Mouse (Mus musculus) naive thymus-derived CD4-positive, alpha-beta T cell, adult 2 months (primary cell): ENCODE results near the gene Rbfox1.

Experiments
- DNase-seq: peaks from one replicate; pipeline ENCODE4 v3.0.0-alpha.2; 2011; ENCODE audit warnings: low read depth

Gene Rbfox1

DNA sequence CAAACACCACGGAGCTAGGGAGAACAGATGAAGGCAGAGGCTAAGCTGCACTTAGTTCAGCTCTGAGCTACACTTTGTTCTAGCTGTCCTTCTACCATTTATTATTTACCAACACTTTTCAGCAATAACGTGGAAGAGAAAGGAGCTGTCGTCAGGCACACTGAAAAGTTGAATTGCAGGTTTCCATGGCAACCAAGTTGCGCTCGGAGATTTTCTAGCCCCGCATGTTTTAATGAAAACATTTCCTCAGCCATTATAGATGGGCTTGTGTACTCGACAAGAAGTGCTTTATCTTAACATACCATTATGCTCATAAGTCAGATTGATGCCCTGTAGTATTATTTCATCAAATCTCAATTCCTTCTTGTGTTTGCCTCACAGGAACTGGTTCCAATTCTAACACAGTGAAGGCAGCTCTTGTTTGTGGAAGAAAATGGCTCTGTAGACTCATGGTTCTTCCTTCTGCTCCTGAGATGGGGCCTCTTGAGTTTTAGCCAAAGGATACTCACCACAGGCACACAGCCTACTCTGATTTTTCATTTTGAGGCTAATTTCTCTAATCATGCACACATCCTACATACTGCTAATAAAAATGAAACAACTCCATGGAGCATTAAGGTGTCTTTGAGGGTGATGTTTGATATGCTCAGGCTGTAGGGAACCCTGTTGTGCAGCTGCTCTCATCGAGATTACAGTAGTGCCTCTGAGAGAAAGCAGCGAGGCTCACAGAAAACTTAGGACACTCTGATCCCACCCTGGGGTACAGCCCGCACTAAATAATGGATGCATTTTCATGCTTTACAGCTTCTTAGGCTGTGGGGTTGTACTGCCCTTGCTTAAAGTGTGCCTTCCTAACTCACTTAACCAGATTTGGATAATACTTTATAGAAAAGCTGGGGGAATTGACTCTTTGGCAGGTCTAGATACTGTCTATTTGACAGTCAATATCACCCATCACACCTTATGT is 107.2 kb downstream of the Rbfox1 start:
- DNase-seq: no peak

DNA sequence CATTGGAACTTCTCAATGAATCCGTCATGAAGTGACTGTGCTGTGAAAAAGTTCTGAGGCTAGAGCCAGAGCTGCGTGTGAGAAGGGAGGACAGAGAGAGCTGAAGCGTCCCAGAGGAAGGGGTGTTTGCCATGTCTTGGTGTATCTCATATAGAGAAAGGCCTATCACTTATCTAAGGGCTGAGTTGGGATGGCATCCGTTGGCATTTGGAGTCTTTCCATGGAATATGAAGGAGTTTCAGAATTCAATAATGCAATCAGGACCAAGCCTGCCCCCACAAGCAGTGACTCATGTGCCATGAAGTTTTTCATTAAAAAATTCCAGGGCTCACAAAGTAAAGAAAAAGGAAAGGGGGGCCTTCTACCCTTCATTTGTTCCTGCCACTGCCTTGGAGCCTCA is 112.0 kb downstream of the Rbfox1 start:
- no peak for DNase-seq

DNA sequence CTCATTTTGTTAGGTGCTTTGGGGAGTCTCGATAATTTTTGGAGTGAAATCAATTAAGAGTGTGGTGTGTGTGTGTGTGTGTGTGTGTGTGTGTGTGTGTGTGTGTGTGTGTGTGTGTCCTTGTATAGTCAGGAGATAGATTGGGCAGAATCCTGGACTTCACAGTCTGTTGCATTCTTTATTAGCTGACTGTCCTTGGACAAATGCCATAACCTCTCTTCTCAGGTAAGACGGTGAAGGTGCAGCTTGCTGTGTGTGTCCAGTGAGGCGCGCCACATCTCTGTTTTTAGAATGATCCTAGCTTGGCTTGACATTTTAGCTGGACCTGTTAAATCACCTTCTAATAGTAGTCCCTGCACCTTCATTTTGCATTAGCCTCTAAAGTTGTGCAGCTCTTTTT is 112.5 kb downstream of the Rbfox1 start:
- DNase-seq: no peak

DNA sequence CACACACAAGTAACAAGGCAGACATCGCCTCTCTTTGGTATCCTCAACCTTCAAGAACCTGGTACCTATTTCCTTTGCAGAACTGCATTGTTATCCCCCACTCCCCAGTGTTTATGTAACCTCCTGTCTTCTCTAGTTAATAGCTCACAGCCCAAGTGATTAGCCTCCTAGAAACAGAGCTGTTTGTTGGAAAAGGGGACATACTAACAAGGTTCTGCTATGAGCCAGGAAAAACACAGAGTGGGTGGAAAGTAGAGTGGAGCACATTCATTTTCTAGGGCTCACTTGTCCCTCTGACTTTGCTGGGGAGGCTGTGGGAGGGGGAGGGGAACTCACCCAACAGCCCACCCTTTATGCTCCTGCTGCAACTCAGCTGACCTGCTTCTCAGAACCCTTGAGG is 114.9 kb downstream of the Rbfox1 start:
- no peak for DNase-seq

DNA sequence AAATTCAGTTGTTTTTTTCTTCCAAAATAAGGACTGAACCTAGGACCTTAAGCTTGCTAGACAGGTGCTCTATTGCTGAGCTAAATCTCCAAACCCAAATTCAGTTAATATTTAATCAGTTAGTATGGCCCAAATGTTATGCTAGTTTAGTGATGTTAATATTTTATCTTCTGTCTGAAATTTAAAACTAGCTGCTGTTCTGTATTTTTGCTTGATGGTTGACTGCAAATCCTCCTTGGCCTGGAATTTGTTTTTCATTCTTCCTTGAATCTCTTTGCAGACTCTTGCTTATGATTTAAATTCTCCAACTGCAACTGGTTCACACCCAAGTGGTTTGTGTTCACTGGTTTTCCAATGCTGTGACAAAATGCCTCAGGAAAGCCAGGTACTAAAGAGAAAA is 121.8 kb downstream of the Rbfox1 start:
- DNase-seq: no peak

DNA sequence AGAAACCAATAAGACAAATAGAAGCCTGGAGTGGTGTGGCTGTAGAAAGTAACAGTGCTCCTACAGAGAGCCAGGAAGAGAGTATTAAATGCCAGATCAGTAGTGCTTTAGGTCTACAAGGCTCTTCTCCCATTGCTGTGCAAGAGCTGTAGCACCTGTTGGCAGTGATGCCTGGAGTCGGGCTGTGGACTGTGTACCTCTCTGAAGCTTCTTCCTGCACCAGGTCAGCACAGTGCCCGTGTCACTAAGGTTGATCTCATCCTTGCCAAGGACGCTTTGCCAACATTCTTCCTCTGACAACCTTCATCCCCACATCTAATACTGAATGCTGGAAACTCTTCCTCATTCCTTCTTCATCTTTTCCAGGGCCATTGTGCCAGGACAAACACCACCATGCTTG is 127.7 kb downstream of the Rbfox1 start:
- no peak for DNase-seq

DNA sequence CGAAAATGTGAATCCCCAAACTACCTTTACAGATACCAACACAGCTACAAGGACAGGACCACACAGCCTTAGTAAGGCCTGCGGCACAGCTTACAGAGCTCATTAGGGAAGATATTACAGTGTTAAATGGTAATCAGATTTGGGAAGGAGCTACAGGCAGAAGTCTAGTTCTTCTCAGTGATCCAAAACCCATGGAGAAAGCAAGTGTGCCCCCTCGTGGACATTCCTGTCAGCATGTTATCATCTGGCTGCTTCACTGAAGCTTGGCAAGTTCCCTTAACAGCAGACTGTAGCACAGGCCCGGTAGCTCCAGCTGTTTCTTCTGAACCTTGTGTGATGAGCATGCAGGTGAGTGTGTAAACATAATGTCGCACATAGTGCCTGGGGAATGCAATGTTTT is 133.5 kb downstream of the Rbfox1 start:
- DNase-seq: no peak

DNA sequence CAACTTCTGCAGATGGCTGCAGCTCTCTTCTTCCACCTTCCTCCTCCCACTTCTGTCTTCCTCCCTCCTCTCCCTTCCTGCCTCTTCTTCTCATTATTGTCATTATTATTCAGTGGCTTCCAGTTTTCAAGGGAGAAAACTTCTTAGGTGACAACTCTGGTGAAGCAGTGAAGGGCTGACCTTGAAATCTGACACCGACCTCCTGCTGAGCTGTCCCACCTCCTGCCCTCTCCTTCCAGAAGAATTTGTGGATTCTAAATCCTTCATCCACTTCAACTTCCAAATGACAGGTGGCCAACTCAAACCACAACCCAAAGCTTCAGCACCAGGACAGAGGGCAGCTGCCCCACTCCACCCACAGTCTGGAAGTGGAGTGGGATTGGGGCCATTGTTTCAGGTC is 134.2 kb downstream of the Rbfox1 start:
- DNase-seq: no peak

DNA sequence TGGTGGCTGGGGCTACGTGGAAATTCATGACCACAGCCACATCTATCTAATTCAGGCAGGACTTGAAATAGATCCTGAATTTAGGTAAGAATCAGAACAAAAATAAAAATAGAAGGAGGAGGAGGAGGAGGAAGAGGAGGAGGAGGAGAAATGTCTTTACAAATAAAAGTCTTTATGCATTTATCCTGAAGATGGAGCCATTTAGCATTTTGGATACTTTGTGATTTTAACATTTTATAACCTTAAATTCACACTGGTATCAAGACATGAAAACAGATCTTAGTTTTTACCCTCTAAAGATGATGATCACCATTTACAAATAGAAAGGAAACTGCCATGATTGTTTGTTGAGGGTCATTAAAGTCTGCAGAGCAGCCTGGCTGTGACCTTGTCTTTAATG is 146.1 kb downstream of the Rbfox1 start:
- DNase-seq: no peak

DNA sequence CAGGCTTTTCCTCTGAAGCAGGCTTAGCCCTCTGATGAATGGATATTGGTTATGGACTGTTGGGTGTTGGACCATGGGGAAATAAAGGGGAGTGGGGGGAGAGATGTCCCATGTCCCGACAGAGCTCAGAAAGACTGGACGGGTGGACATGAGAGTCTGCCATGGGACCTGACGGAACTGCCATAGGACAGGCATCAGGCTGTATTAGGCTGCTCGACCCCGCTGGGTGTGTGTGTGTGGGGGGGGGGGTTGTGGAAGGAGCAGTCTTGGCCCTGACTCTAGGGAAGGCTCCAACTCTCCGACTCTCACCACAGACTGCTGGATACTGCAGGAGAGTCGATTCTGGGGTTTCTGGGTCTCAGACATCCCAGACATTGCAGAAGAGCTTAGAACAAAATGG is 147.4 kb downstream of the Rbfox1 start:
- no peak for DNase-seq

DNA sequence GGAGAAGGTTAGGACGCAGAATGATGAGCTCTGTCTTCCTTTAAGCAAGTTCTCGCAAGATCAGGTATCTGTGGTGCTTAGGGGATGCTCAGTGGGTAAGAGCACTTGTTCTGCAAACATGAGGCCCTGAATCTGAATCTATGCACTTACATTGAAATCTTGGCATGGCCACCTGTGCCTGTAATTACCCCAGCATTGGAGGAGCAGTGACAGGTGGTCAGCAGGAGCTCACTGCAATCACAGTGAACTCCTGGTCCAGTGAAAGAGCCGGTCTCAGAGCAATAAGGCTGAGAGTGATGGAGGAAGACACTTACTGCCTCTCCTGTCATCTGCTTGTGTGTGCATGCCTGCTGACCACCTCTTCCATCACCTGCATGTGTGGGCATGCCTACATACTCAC is 149.7 kb downstream of the Rbfox1 start:
- no peak for DNase-seq

DNA sequence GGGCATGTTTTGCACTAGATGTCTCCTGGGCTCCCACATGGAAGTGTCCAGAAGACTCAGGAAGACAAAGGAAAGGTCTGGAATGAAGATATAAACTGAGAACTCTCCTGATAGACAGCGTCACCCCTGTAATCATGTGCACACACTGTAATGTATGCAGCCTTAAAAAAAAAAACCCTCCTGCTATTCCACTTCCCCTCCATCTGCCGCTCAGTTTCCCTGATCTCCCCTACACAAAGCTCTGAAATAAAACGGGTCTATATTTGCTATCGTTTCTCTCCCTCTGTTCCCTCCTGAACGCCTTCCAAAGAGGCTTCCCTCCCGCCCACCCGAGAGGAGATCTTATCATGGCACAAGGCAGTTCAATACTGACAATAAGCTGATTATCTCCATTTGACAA is 151.9 kb downstream of the Rbfox1 start:
- DNase-seq: no peak

DNA sequence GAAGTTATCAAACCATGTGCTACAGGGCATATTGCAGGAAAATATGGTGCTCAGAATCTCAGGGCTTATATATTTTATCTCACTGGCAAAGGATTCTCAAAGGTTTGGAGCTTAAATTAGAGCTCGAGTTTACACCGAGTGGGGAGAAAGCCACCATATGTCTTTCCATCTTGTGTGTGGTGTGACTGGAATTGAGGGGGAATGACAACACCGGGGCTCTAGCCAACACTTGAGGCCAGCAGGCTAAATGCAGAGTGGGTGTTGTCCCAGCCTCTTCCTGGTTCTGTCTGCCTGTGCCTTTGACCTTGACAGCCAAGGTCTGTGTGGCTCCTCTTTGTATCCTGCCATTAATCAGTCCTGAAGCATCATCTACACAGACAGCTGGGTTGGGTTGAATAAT is 157.6 kb downstream of the Rbfox1 start:
- DNase-seq: no peak

DNA sequence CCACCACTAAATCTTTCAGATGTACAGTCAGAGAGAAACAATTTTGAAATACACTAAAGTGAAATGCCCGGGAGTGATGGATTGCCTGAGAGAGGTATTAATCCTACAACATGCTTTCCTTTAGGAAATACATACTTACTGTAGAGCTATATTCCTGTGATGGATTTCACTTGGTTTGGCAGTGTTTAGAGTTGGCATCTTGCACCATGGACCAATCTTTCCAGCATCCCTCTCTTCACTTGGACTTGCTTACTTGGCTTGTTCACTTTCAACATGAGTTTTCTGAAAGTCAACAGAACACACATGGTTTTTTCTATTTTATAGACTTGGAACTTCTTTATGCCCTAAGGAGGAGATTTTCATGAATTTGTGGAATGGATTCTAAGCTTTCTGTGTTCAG is 163.4 kb downstream of the Rbfox1 start:
- no peak for DNase-seq

DNA sequence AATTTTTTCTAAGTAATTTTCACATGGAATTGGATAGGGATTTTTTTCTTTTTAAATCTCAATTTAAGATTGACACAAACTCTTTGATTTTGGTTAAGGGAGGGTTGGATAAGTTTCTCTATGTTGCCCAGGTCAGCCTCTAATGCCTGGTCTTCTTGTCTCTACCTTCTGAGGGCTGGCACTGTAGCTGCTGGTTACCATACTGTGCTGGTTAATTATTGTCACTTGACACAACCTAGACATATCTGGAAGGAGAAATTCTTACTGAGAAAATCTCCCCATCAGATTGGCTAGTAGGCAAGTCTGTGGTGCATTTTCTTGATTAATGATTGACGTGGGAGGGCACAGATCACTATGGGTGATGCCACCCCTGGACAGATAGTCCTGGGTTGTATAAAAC is 177.3 kb downstream of the Rbfox1 start:
- DNase-seq: no peak

DNA sequence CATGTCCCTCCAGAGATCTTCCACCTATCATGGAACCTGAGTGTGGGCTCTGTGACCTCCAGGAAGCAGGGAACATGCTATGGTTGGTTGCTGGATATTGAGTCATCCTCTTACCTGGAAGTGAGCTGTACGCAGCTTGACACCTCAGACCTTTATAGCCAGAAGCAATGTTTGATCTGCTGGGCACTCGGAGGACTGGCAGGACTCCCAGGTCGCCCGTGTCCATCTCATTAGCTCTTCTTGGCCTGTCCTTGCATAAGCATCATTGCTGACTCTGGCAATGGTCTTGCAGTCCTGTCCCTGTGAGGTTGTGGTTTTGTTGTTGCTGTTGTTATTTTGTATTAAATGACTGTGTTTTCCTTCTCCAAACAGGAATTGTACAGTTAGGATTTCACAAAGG is 180.3 kb downstream of the Rbfox1 start:
- DNase-seq: no peak

DNA sequence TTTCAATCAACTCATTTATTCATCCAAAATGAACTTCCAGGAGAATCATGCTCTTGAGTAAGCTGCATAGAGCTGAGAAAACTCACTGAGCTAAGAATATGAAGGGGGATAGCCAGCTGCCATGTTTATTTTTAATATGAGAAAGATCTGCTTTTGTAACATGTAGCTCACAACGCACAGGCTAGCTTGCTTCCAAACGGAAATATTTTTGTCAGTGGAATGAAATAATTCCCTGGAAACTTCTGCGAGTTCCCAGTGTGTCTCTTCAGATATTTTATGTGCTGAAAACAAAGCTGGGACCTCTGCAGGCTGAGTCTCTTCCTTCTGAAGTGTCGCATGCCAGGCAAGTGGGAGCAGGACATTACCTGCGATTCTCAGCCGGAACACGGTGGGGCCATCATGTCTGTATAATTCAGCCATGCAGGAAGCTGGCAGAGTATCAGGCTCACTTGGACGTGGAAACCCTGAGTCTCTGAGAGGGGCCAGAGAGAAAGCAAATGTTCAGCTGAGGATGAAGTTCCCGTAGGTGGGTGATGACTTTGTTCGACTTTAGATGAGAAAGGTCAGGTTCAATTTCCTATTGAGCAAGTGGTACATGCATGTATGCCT is 190.4 kb downstream of the Rbfox1 start:
- DNase-seq: no peak

DNA sequence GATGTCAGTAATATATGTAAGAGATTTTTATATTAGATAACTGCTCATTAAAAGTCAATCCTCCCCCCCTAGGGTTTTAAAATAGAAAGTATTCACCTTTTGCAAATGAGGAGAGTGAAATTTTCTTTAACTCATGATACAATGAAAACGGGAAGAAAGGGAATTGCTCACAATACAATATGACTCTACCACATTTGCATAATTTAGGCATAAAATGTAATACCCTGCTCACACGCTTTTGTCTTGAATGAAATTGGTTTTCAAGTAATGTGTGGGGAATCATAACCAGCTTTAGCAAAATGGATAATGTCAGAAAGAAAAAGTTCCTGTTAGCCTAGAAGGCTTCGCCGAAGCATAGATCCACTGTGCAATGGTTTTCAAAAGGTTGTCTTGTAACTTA is 193.9 kb downstream of the Rbfox1 start:
- DNase-seq: no peak

DNA sequence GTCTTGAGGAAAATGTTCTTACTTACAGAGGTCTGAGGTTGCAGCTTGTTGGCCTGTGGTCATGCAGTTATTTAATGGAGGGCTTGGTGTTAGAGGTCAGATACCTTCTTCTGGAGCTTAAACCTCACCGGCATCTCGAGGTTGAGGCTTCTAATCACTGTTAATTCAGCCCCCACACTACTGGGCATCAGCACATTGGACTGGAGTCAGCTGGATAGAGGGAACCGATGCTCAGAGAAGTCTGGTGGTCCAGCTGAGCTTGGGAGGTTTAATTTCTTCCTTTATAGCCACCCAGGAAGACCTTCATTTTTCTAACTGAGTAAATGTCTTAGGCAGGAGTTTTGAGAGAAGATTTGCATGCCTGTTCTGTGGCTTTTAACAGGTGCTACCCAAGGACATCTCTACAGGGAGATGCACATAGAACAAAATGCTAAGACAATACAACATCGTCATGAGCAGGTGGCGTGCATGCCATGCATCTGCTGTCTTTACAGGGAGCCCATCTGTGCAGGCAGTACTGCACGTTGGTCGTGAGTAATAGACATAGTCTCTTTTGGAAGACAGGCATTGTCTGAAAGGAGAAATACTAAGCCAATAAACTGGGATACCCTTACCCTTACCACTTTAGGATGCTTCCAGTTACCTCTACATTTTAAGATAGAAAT is 199.7 kb downstream of the Rbfox1 start:
- no peak for DNase-seq

DNA sequence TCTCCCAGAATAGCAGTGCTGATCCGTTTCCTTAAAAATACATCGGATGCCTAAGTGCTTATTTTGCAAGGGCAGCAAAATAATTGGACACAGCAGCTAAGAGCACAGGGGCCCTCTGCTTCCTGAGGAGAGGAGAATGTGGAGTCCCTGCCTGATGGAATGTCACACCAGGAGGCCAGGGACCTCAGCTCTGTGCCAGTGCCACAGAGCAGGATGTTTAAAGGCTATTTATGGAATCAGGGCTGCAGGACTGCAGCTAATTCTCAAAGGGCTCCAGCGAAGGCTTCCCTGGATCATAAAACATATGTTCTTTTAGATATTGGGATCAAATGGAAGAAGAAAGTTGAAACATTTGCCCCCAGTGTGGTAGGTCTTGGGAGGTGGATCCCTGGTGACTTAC is 201.0 kb downstream of the Rbfox1 start:
- DNase-seq: no peak

DNA sequence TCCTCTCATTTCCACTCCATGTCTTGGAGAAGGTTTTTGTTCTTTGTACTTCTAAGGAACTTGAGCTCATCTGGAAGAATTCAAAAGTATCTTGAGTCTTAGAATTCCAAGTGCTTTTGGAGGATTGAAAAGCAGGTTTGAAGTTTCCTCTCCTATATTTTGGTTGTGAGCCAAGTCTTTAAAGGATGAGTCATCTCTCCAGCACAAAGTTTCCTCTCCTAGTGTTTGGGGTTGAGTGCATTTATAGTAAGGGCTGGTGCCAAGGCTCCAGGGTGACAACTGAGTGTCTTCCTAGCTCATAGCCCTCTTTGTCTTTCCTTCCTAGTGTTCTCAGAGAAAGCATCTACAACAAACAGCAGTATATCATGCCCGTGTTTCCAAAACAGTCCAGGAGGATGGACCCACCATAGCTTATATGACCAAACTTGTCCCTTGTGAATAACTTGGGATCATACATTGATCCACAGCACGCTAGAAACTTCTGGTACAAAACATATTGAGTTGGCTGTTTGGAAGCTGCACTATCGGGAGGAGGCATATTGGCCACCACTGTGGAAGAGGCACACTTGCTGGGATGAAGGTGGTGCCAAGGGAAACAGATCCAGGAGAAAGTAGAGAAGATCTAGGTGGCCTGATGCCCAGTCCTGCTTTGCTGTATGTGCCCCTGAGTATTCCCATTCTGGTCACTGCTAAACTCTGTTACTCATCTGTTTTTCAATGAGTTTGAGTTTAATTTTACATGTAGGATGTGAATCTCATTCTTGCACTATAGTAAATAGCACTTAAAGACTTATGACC is 206.4 kb downstream of the Rbfox1 start:
- no peak for DNase-seq

DNA sequence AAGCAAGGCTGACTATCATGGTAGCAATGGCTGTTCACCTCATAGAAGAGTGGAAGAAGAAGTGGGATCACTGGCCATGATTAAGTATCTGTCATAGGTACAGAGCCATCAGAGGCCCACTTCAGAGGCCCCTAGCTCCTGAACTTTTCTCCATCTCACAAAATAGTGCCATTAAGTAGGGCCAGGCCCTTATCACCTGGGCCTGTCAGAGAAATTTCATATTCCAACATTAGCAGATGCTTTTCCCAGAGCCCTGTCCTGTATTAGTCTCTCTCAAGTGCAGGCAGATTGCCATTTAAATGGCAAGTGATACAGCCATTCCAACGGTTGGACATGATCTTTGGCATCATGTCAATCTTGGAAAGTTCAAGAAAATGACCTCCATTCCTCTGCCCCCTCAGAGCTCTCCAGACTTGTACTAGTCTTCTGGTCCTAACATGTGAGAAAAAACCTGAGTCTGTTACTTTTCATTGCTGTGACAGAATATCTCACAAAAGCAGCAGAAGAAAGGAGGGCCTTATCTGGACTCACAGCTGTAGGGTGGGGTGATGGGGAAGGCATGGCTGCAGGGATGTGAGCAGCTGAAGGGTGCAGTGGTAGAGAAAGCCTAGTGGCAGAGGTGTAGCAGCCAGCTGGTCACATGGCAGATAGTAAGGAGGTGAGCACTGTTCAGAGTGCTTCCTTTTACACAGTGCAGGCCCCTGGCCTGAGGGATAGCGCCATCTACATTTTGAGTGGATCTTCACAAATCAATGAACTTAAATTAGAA is 210.6 kb downstream of the Rbfox1 start:
- DNase-seq: no peak
